Comparison of ENCODE assay signal across 16 mouse cellular contexts in the genomic region with DNA sequence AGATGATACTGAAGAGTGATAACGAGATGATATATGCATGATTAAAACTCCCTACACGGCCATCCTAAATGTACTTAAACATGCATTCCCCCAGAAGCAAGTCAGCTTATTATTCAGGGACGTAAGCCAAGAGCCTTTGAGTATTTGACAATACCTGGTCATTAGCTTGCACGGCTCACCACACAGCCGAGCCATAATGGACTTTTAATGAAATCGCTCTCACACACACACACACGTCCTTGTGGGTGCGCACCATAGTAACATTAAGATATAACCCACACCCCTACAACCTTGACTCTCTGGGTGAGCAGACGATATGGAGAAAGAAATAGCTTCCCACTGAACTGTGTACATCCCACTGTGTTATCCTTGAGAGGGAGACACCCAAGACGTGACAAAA.
DNase-seq lines count a peak whose midpoint lies in the region; ATAC-seq lines count a peak whose summit lies in the region.
"Had no signal": no experiment of that assay in that cellular context is flagged by ENCODE, and none has a peak within 500 bp of the region (broad histone marks: within the 10 kb centered on the region; RNA-seq: fewer than 3 reads in every experiment).

No protein-coding gene starts in this region.

- H3K9me3 ChIP-seq in limb, embryonic 12.5 days, result no peaks in the 10 kb centered on the region
- no peaks in the 10 kb centered on the region for H3K9me3 ChIP-seq in limb, embryonic 10.5 days (replicated peaks)
- H3K9me3 ChIP-seq in forebrain, embryonic 12.5 days, result no peaks in the 10 kb centered on the region
- no peaks in the 10 kb centered on the region for H3K9me3 ChIP-seq in forebrain, embryonic 16.5 days (ENCODE audit: control insufficient read depth, low read length)
- no peaks in the 10 kb centered on the region for H3K9me3 ChIP-seq in neural tube, embryonic 12.5 days

- no peak for DNase-seq in limb, embryonic 10.5 days (ENCODE audit: low spot score)
- no peak for DNase-seq in liver
- DNase-seq: adrenal gland, postnatal 14 days; cerebellum, adult 9-11 months; heart, adult 11 months; kidney, postnatal 10 days; lung, postnatal 14 days; retina, postnatal 1 day; thymus, adult 2 months had no signal

- H3K4me2 ChIP-seq in limb, embryonic 12.5 days, result peak overlapping the region; percentile 5; the same call in 1 of the 2 replicates
- peak overlapping the region; percentile 21 for H3K4me2 ChIP-seq in forebrain, embryonic 12.5 days
- H3K4me2 ChIP-seq in forebrain, embryonic 16.5 days (ENCODE audit: low read length), result peak overlapping the region; percentile 16; the same call in 1 of the 2 replicates
- H3K4me2 ChIP-seq in neural tube, embryonic 12.5 days (replicated peaks), result peak overlapping the region; percentile 42

- no peak overlapping the region for H3K4me3 ChIP-seq in limb, embryonic 12.5 days (replicated peaks)
- H3K4me3 ChIP-seq in limb, embryonic 10.5 days, result no peak overlapping the region
- no peak overlapping the region for H3K4me3 ChIP-seq in forebrain, embryonic 12.5 days (replicated peaks)
- H3K4me3 ChIP-seq in forebrain, embryonic 16.5 days (replicated peaks; ENCODE audit: low read length), result no peak overlapping the region
- no peak overlapping the region for H3K4me3 ChIP-seq in neural tube, embryonic 12.5 days

- 34% methylated on average over 10 of the region's 10 CpGs for WGBS in limb, embryonic 12.5 days
- 55% methylated on average over 10 of the region's 10 CpGs for WGBS in limb, embryonic 10.5 days
- 15% methylated on average over 10 of the region's 10 CpGs for WGBS in forebrain, embryonic 12.5 days
- WGBS in forebrain, embryonic 16.5 days, result 6% methylated on average over 10 of the region's 10 CpGs
- WGBS in neural tube, embryonic 12.5 days, result 29% methylated on average over 10 of the region's 10 CpGs

- no peaks in the 10 kb centered on the region for H3K27me3 ChIP-seq in limb, embryonic 12.5 days
- H3K27me3 ChIP-seq in limb, embryonic 10.5 days (ENCODE audit: low read depth, poor library complexity, severe bottlenecking), result no peaks in the 10 kb centered on the region
- H3K27me3 ChIP-seq in forebrain, embryonic 12.5 days, result peaks cover 30% of the 10 kb centered on the region
- H3K27me3 ChIP-seq in forebrain, embryonic 16.5 days (replicated peaks; ENCODE audit: control insufficient read depth, insufficient read depth, low read length), result no peaks in the 10 kb centered on the region
- H3K27me3 ChIP-seq in neural tube, embryonic 12.5 days (replicated peaks), result no peaks in the 10 kb centered on the region; the same call in 1 of the 2 replicates

- ATAC-seq in limb, embryonic 12.5 days (ENCODE audit: insufficient number of reproducible peaks, insufficient read depth, low FRiP score, low TSS enrichment, low read depth), result peak; percentile 47; the same call in 1 of the 2 replicates
- peak; percentile 85 for ATAC-seq in forebrain, embryonic 12.5 days (ENCODE audit: low FRiP score)
- ATAC-seq in forebrain, embryonic 16.5 days, result peak; percentile 47
- ATAC-seq in neural tube, embryonic 12.5 days (ENCODE audit: low FRiP score, low read depth), result peak; percentile 82
- no peak for ATAC-seq in frontal cortex, adult (ENCODE audit: low TSS enrichment)
- ATAC-seq: CD4-positive, CD25-positive, alpha-beta regulatory T cell, adult 4 months had no signal

- no peak overlapping the region for H3K9ac ChIP-seq in limb, embryonic 12.5 days (replicated peaks)
- H3K9ac ChIP-seq in forebrain, embryonic 12.5 days, result no peak overlapping the region
- no peak overlapping the region for H3K9ac ChIP-seq in forebrain, embryonic 16.5 days (replicated peaks; ENCODE audit: low read depth, low read length)
- no peak overlapping the region for H3K9ac ChIP-seq in neural tube, embryonic 12.5 days
- H3K9ac ChIP-seq: liver, embryonic 14.5 days had no signal

- H3K36me3 ChIP-seq in limb, embryonic 12.5 days, result no peaks in the 10 kb centered on the region
- H3K36me3 ChIP-seq in limb, embryonic 10.5 days, result no peaks in the 10 kb centered on the region
- H3K36me3 ChIP-seq in forebrain, embryonic 12.5 days (replicated peaks), result no peaks in the 10 kb centered on the region
- H3K36me3 ChIP-seq in forebrain, embryonic 16.5 days (ENCODE audit: control insufficient read depth, insufficient read depth), result no peaks in the 10 kb centered on the region
- H3K36me3 ChIP-seq in neural tube, embryonic 12.5 days, result no peaks in the 10 kb centered on the region

- H3K27ac ChIP-seq in limb, embryonic 12.5 days, result no peak overlapping the region
- no peak overlapping the region for H3K27ac ChIP-seq in limb, embryonic 10.5 days
- H3K27ac ChIP-seq in forebrain, embryonic 12.5 days, result peak overlapping the region; percentile 61; the same call in 1 of the 2 replicates
- no peak overlapping the region for H3K27ac ChIP-seq in forebrain, embryonic 16.5 days (ENCODE audit: low read length)
- no peak overlapping the region for H3K27ac ChIP-seq in neural tube, embryonic 12.5 days
- H3K27ac ChIP-seq: liver, embryonic 14.5 days had no signal

- peaks cover 34% of the 10 kb centered on the region for H3K4me1 ChIP-seq in limb, embryonic 12.5 days (replicated peaks)
- H3K4me1 ChIP-seq in limb, embryonic 10.5 days, result peaks cover 40% of the 10 kb centered on the region
- H3K4me1 ChIP-seq in forebrain, embryonic 12.5 days, result peaks cover 33% of the 10 kb centered on the region
- H3K4me1 ChIP-seq in forebrain, embryonic 16.5 days (replicated peaks; ENCODE audit: control insufficient read depth, insufficient read depth, low read length), result peaks cover 16% of the 10 kb centered on the region
- peaks cover 33% of the 10 kb centered on the region for H3K4me1 ChIP-seq in neural tube, embryonic 12.5 days
